Mouse (Mus musculus) monocyte, adult 5-6 weeks (primary cell): ENCODE results near the gene Tmem164. TPM values are rescaled to one million over a fixed set of nuclear protein-coding genes. Genes with fewer than 3 reads are reported as not detected.

Experiments used
- ATAC-seq: fragments of 153-309, 156-312 bp; replicated peaks from 2 replicates; pipeline ENCODE4 v1.8.0; 2017; ENCODE audit warnings: mild to moderate bottlenecking; ENCODE audit not compliant: low TSS enrichment, insufficient number of reproducible peaks, severe bottlenecking, poor library complexity, low FRiP score
- total RNA-seq: library from RNA; stranded (forward); fragments of 200-1000, 200-491, 200-594 nt; gene quantifications from 3 replicates; pipeline ENCODE4 v1.2.3, GENCODE M21; 2017

Gene Tmem164
- total RNA-seq, 1 experiment from 2014 or later, result 97.1 TPM

DNA sequence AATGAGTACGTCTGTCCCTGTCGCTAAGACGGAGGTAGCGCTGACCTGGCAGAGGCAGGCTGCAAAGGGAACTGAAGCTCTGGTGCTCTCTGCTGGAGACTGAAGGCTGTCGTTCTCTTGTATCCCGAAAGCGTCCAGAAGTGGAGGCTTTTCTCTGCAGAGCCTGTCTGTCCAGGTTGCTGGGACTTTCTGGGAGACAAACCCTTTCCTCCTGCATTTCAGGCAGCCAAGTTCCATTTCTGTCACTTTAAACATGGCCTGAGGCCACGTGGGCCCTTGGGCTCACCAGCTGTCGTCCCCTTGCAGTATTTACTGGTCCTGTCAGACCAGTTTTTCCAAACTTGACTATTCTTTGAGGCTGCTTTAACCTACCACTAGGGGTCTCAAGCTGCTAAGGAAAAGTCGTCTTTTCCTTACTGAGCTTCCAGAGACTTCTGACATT lies 125.4 kb downstream of the Tmem164 start:
- ATAC-seq, result no peak

DNA sequence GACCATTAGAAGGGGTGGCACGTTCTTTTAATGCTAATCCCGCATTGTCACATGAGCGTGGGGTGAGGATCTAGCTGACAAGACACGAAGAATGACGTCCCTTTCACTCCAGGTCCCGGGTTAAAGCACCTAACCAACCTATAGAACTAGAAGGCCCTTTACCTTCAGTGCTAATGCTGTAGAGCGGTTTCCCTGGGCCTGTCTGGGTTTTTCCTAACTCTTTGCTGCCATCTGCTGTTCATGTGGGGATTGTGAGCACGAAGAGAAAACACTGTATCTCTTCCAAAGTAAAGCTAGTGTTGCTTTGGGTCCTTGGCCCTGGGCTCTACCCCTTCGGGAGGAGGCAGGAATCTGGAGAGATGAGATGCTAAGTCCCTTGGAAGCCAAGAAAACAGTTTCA lies 127.2 kb downstream of the Tmem164 start:
- no peak for ATAC-seq

DNA sequence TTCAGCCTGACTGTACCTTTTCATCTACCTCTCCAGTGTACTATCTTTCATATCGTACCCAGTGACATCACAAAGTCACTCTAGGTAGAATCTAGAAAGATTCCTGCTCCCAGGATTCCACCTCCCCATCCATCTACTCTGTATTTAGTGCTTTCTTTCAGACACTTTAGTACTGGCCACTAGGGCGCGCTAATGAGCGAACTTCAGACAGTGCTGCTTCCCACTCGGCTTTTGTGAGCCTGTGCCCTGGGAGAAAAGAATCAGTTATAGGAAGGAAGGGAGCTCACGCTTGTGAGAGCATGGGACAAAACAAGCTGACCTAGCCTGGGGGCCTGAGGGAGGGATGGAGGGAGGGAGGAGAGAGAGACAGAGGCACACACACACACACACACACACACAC lies 131.9 kb downstream of the Tmem164 start:
- no peak for ATAC-seq

DNA sequence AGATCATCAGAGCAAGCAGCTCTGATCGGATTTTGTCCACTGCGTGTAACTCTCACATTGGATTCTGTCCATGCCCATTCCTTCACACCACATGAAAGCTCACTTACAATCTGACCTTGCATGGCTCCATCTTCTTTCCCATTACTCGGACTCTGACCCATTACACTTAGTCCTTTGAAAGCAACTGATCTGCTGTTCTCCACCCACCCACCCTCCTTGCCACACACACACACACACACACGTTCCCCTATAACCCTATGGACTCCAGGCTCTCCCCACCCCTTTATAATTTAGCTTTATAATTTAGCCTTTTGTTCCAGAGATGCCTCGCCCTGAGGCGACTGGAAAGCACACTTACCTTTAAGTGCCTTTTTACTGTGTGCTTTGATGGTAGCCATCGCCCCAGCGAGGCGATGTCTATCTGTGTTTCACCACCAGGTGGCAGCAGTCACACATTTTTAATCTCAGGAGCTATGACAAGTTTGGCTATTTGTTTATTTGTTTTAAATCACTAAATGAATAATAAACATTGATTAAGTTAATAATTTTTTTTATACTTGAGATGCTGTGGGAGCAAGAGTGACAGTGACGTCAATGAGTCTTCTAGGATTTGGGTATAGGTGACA lies 137.0 kb downstream of the Tmem164 start:
- no peak for ATAC-seq

DNA sequence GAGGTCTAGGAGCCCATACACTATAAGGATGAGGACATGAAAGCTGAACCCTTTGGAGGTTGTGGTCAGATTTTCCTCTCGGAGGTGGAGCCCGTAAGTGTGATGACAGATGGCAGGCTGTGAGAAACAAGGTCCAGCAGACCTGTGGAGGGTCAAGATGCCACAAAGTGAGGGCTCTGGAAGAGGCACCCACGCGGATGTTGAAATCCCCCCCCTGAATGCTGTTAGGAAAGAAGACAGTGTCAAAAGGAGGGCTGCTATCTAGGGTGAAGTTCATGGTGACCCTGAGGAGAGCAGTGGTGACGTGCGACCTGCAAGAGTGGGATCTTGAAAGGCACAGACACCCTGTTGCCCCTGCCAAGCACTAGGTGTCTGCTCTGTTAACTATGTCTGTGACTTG lies 140.0 kb downstream of the Tmem164 start:
- ATAC-seq, result no peak

DNA sequence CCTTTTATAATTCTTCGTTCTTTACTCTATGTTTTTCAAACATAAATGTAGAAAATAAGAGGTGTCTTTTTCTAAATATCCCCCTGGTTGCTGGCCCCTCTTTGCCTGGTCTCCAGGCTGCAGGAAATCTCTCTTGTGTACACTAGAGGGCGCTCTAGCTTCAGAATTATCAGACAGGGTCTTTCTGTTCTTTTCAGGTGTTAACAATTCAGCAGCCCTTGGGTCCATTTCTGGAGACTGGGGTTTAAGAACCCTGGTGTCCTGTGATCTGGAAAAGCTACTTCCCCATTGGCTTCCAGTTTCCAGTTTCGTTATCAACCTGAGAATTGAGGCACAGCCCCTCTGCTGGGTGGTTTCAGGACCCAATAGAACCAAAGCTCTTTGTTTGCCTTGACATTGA lies 140.6 kb downstream of the Tmem164 start:
- ATAC-seq, result no peak

DNA sequence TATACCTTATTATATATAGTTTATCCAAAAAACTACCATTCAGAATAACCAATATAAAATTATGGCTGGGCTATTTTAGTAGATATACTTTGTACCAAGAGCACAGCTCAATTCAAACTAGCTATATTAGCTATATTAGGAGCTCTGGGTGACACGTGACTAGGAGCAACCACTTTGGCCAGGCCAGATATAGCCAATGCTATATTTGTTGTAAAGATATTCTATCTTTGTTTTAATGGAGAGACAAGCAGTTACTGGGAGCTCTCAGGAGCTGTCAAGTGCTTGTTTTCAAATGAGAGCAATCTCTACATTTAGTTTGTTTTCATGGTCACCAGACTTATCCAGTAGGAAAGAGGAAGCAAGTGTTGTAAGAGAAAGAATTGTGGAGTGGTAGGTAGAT lies 144.1 kb downstream of the Tmem164 start:
- no peak for ATAC-seq

DNA sequence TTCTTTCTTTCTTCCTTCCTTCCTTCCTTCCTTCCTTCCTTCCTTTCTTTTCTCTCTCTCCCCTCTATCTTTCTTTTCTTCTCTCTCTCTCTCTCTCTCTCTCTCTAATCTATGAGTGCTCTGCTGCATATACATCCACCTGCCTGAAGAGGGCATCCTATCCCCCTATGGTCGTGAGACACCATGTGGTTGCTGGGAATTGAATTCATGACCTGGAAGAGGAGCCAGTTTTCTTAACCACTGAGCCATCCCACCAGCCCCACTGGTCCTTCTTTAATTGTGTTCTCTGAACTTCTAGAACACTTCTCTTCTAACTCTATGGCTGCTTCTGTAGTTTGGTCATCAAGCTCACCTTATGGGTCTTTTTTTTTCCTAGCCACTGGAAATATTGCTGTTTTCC lies 146.4 kb downstream of the Tmem164 start:
- no peak for ATAC-seq

DNA sequence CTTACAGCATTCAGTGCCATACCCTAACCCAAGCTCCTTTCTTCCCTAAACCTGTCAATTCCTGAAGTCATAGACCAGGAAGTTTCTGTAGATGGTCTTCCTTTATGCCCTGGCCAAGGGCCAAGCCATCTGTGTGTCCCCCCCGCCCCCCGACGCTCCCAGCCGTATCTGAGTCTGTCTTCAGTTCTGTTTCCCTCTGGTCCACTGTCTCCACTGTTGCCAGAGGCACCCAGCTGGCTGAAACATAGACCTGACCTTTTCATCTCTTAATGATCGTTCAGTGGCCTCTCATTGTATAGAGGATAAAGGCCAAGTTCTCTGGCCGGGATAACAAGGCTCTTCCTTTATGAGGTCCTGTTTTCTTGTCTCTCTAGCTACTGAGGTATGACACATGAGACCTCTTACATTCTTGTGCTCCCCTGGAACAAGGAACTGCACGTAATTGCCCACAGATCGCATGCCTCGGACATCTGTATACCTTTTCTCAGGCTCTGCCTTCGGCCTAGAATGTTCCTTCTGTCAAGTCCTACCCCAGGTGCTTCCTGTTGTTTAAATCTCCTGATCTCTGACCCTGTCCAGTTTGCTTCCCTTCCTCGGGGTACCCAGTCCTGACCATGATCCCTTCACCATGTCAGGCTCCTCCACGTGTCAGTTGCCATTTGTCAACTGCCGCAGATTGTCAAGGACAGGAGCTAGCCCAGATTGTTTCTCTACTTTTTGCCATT lies 147.1 kb downstream of the Tmem164 start:
- ATAC-seq, result no peak

DNA sequence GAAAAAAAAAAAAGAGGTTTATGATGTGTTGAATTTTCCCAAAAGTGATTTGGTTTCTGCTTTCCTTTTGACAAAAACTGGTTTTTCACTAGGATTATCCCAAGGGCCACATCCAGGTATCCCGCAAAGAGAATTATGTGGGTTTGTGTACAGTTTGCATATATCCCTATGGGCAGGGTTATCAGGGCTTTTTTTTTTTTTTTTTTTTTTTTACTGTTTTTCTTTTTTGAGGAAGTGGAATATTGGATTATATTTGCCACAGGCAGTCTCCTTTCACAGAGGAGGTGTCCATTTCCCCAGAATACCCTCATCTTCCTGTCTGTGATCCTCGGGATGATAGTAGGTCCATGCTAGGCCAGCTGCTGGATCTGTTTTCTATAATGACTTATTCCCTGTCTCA lies 148.1 kb downstream of the Tmem164 start:
- no peak for ATAC-seq

DNA sequence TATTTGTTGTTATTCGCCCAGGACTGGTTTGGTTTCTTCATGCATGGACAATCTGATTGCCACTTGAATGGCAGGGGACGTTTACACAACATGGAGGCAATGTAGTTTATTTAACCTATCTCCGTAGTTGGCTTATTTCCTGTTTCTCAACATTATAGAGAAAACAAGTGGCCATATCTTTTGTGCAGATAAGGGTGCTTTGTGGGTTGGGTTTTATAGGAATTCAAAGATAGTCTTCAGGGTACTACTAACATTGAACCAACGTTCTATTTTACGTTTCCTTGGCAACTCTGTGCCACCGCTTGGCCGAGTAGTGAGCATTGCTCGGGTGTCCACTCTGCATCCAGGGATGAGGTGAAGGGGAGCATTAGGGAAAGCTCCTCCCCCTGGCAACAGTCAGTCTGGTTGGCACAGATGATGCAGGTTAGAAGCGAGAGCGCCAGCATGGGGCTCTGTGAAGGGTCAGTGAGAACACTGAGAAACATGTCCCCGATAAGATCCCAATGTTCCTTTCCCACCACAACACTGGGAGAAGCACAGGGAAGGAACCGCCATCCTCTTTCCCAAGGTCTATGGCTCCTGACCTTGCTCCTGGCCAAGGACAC lies 148.8 kb downstream of the Tmem164 start:
- ATAC-seq, result no peak

DNA sequence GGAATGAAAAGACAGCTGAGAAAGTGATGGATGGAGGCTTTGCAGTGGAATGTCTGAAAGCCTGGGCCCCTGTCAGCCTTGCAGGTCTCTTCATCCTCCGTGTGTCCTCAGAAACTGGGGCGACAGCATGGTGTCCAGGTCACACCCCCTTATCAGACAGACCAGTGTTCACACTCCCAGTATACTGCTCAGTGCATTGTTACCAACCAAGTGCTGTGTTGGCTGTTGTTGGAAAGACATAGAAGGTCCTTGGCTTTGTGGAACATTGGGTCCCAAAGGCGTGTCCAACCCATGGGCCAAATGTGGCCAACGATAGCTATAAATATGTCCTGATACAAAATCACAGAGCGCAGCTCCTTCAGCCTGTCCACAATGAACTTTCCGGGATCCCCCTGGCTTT lies 149.4 kb downstream of the Tmem164 start:
- no peak for ATAC-seq

DNA sequence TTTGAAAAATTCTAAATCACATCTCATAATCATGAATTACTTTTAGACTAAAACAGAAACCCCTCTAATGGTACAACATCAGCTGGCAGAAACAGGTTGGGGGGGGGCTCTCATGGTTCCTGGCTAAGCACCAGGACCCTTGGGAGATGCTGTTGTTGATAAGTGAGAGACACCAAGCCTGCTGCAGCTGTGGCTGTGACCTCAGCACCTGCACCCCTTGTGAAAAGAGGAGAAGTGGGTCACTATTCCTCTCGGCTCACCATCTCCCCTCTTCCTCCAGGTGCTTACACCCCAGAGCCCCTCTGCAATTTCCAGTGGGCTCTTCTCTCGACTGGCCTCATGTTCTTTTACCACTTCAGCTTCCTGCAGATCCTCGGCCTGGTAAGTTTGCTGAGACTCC lies 151.0 kb downstream of the Tmem164 start:
- no peak for ATAC-seq

DNA sequence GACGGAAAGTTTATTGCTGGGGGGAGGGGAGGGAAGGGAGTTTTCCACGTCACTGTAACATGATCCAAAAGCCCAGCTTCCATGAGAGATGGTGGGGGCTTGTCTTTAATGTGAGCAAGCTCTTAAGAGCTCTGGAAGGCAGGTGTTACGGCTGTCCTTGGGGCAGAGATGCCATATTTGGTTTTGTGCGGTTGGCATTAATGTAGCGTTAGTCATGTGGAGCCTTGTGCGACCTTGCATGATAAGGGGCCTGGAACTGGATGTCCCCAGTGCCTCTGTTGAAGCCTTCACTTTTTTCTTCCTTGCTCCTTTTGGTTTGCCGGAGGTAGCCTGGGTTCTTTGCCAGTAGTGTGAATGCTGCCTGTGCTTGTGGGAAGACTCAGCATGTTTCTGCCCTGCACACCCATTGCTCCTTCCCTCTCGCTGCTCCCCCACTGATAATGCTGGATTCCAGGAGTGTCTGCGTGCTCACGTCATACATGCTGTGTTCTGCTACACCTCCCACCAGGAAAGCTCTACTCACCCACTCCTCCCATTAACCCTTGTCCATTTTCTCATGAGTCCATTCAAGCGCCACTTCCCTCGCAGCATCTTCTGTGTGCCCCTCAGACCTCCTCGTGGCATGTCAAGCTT lies 152.1 kb downstream of the Tmem164 start:
- ATAC-seq, result no peak

DNA sequence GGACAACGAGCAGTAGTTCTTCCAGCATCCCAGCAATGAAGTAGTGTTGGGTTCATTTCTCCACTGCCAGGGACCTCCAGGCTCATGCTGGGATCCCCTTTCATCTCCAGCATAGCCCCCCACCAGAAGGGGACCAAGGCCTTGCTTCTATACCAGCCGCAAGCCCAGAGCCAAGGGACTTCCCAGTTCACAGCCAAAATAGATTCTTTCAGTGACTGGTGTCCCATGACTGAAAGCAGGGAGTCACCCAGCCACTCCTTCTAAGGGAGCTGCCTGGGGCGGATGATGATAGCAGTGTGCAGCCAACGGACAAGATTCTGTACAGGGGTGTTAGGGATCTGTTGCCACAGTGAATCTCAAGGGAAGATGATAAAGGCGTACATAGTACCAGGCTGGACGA lies 153.6 kb downstream of the Tmem164 start:
- ATAC-seq, result no peak

DNA sequence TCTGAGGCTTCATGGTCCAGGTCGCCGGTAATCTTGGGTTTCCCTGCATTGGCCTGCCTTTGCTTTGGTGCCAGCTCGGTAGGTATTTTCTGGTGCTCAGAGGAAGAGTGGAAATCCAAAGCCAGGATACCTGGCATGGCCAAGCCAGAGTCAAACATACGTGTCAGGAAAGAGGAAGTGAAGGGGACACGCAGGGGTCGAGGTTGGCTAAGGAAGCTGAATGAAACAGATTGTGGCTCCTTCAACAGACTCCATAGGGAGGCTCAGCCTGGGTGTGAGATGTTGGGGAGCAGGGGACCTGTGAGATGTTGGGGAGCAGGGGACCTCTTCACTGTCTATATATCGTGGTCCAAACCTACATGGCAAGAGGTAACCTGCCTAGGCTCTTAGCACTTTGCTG lies 155.2 kb downstream of the Tmem164 start:
- no peak for ATAC-seq

DNA sequence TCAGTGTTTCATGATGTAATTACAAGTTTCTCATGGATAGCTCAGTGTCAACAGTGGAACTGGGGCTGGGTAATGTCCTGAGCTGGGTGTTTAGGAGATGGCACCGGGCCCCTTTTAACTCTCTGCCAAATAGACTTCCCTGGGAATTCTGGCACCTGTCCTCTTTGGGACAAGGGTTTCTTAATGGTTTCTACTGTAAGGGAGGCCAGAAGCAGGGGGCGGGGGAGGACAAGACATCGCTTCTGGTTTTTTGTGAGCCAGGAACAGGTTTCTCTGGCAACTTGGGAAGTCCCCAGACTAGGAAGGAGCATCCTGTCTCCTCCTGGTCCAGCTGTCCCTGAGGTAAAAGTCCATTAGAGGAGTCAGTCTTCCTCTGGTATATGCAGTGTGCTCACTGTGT lies 156.1 kb downstream of the Tmem164 start:
- no peak for ATAC-seq

DNA sequence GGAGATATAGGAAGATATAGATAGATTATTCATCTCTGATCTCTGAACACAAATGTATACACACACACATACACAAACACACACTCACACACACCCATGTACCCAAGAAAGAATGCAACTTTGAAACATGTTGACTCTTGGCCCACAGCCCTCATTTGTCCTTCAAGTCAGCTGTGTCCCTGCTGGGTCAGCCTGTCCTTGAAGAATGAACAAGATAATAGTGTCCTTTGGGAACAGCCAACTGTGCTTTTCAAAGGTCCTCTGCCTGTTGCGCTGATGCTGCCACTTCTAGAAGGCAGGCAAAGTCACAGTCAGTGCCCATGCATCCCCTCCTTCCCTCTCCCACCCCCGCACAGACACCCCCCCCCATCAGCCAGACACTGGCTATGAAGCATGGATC lies 157.6 kb downstream of the Tmem164 start:
- ATAC-seq, result no peak

DNA sequence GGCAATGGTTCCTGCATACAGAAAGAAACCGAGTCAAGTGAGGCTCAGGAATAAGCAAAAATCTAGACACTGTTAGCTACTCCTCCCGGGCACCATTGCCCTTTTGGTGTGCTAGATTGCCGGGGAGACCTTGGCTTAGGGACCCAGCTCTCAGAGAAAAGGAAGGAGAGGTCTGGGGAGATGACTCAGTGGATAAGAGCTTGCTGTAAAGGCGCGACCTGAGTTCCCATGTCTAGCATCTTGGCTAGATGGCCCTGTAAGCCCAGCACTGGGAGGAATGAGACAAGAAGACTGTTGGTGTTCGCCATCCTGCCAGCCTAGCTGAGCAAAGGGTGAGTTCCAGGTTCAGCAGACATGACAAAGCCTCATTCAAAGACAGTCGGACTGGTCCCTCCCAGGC lies 158.2 kb downstream of the Tmem164 start:
- ATAC-seq, result no peak

DNA sequence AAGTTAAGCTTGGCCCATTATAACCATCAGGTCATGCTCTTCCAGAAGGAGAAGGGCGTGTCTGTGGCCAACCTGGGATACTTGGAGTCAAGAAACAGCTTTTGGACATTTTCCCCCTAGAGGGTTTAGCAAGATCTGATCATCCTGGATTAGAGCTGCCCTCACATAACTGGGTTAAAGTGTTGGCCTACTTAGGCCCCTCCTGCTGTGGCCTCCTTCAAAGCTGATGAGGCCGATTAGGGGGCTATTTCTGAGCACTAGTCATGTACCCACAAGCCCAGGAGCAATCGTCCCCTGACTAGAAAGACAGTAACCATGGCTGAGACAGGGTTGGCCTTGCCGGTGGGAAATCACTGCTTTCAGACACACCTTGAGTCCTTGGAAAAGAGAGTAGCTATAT lies 160.7 kb downstream of the Tmem164 start:
- ATAC-seq, result no peak
